Mouse (Mus musculus) spleen, adult 12 weeks (tissue): ENCODE measurements around the gene Hba-x.
"Not testable (repeated sequence)": the region's sequence is repeated elsewhere in the genome, so short reads cannot be mapped to it uniquely, and the experiment has no call there.

Experiments
- DNase-seq: peaks from one replicate; pipeline ENCODE4 v3.0.0; 2022; ENCODE audit warnings: low spot score

The Hba-x gene

GRCm38 (mm10) chr11:32250880-32251763 lies 25.1 kb upstream of the Hba-x start:
- DNase-seq, result peak; percentile 65

- no peak for DNase-seq
Observed at GRCm38 (mm10) chr11:32253121-32253520, 23.1 kb upstream of the Hba-x start.

DNA sequence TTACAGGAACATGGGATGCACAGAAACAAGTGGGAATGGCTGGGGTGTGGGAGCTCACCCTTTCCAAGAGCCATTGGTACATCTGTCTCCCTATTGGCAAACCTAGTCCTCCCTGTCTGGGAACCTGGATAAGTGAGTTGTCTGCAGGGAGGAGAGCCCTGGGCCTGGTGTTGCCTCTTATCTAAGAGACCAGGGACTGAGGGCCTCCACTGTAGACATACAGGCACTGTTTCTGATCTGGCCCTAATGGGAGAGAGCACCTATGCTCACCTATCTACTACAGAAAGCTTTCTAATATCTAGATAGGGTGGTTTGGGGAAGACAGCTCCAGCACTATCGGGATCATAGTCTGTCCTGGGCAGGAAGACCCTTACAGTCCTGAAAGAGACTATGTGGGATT lies 20.1 kb upstream of the Hba-x start:
- peak; percentile 59 for DNase-seq

DNA sequence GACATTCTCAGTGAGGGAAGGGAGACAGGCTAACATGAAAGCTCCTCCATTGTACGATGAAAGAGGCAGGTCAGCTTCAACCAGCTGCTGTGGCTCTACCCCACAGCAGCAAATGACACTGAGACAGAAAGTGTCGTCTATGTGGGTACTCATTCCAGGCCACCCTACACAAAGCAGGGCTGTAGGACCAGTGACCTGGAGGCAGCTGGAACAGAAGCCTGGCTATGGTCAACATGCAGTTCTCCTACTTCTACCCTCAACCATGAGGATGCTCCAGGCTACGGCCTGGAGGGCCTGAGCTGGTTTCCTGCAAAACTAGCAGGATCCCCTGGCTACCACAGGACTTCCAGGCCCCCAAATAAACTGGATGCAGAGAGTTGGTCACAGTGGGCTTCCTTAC lies 19.6 kb upstream of the Hba-x start:
- no peak for DNase-seq

- DNase-seq, result no peak
Observed at GRCm38 (mm10) chr11:32262674-32263415, 13.4 kb upstream of the Hba-x start.

DNA sequence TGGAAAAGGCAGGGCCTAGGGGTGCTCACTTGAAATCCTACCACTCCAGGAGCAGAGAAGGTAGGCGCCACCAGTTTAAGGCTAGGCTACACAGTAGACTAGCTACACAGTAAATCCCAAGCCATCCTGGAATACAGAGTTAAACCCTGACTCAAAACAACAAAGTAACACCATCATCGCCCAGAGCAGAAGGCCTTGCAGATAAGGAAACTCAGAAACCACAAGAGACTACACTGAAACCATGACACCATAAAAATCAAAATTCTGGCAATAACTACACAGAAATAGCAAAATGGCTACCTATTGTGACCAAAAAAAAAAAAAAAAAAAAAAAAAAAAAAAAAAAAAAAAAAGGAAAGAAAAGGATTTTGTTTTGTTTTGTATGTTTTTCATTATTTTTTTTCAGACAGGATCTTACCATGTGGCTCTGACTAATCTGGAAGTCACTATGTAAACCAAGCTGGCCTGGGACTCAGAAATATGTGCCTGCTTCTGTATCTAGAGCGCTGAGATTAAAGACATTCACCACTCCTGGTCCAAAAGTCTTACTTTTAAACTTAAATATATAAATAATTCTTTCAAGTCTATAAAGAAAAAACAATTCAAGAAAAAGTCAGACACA lies 11.0 kb upstream of the Hba-x start:
- DNase-seq, result no peak

- no peak for DNase-seq
Observed at GRCm38 (mm10) chr11:32266194-32266593, 10.0 kb upstream of the Hba-x start.

GRCm38 (mm10) chr11:32266776-32267175 lies 9.4 kb upstream of the Hba-x start:
- no peak for DNase-seq

DNA sequence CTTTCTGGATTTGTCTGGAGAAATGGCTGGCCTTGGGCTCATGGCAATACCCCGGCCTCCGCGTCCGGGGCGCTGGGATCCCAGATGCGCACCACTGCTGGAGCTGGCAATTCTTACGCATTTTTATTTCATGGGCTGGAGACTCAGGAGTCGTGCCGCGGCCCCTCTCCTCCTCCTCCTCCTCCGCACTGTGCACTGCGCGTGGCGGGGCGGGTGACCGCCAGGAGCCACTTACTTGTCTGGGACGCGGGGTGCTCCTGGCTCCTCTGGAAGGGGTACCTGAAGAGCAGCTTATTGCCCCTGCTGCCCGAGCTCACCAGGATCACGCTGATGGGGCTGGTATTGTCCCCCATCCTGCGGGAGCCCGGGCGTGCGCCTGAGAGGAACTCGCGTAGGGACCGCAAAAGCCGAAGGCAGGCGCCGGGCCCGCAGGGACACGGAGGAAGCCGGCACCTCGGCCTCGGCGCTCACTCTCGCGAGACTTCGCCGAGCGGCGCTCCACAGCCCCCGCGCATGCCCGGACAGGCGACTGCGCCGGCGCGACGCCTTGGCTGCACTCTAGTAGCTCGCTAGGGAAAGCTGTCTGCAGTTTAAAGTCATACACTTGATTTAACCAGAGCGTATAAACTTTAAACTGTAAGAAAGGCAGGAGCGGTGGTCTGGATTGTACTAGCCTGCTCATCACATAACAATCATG lies 8.9 kb upstream of the Hba-x start, which contains the start of gene Nprl3:
Gene Nprl3 (minus strand): TSS at position 520 of the 697 bp plus-strand sequence.
- DNase-seq, result peak; percentile 90

GRCm38 (mm10) chr11:32267964-32268363 lies 8.2 kb upstream of the Hba-x start:
- no peak for DNase-seq

DNA sequence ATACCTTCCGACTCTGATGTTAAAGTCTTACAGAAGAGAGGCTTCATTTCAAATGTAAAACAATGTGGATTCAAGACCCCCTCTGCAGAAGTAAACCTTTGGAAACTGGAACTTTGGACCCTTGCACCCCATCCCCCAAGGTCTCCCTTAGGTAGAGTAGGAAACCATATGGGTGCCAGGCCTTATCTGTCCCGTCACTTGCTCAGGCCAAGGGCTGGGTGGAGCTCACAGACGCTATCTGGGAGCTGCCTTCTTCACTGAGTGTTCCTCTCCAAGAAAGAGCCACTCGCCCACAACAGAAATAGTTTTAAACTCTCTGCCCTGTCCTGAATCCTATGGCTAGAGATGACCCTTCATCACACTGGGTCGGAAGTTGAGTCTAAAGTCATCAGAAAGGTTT lies 7.2 kb upstream of the Hba-x start:
- peak; percentile 62 for DNase-seq

DNA sequence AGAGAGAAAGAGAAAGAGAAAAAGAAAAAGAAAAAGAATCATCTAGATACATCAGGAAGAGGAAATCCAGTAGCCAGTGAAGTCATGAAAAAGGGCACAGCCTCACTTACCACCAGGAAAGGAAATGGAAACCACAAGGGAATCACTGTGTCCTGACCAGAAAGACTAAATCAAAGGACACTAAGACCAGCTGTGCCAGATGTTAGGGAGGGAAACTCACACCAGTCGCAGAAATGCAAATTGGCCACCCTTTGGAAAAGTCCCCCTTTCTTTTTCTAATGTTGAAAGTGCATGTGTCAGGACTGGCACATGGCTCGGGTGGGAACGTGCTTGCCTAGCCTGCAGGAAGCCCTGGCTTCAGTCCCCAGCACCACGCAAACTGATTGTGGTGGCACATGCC lies 5.0 kb upstream of the Hba-x start:
- no peak for DNase-seq

DNA sequence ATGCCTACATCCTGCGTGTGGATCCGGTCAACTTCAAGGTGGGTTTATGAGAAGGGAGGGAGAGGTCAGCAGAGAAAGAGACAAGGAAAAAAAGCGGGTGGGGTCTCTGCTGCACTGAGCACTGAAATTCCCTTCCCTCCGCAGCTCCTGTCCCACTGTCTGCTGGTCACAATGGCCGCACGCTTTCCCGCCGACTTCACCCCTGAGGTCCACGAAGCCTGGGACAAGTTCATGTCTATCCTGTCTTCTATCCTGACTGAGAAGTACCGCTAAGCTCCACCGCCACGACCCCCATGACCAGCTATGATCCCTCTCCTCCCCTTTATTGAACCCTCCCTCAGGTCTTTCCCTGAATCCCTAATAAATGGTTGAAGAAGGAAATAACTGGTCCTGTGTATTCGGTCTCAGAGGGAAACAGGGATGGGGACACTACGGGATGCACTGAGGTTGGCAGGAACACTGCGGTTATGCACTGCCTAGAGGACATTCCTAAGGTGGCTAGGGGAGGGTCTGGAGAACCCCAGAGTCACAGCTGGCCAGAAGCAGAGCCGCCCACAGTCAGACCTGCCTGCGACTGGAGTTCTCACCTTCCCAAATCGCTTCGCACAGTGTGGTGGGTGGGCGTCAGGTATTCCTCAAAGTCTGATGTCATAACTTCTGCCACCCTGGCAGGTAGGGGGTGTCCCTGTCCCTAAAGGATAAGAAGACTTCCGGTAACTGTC lies 1.7 kb downstream of the Hba-x start:
- DNase-seq, result no peak

- DNase-seq, result no peak
Observed at GRCm38 (mm10) chr11:32278458-32278957, 2.3 kb downstream of the Hba-x start.

GRCm38 (mm10) chr11:32280646-32281045 lies 4.4 kb downstream of the Hba-x start:
- DNase-seq, result no peak

DNA sequence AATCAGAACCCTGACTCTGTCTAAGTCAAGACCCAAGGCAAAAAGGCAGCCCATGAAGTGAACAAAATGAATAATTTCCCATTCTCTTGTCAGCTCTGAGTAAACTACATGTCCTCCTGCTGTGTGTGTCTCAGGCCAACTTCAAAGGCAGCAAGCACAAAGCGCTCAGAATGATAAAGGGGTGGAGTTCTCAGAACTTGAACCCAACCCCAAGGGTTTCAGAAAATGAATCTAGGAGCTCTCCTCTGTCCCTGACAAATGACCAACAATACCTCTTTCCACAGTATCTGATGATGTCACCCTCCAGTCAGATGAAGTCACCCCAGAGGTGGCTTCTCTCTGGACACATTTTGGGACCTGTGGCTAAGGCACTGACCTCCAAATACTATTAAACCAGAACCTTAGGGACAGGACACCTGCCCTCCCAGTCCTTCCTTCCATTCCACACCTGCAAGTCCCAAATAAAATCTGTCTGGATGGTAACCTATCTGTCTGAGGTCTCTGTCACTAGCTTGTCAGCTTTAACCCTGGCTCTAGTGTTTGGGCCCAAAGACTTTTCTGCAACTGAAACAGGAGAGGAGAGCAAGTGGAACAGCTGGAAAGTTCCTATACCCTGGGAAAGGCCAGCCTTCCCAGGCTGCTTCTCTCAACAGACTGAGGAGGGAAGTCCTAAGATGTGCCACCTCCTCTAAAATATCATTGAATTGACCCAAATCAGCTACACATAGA lies 5.4 kb downstream of the Hba-x start:
- DNase-seq, result no peak

DNA sequence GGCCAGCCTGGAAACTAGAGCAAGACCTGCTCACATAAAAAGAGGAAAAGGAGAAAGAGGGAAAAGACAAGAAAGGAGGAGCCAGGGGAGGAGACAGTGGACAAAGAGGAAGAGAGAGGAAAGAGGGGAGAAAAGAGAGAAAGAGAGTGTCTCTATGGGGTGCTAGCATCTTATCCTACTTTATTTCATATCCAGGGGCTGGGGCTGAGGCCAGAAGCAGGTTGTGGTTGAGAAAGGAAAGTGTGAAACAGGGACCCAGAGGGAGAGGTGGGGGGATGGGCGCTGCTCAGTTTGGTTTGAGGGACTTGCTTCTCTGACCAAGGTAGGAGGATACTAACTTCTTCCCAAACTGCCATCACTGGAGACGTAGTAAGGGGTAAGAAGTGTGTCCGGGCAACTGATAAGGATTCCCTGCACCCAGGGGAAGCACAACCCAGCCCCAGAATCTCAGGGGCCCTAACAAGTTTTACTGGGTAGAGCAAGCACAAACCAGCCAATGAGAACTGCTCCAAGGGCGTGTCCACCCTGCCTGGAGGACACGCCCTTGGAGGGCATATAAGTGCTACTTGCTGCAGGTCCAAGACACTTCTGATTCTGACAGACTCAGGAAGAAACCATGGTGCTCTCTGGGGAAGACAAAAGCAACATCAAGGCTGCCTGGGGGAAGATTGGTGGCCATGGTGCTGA lies 7.0 kb downstream of the Hba-x start, which contains the start of gene Hba-a1:
Gene Hba-a1 (plus strand): TSS at position 421 of the 687 bp plus-strand sequence.
- DNase-seq, result peak; percentile 40

- DNase-seq, result not testable (repeated sequence)
Observed at GRCm38 (mm10) chr11:32284582-32284981, 8.4 kb downstream of the Hba-x start.

- peak; percentile 78 for DNase-seq
Observed at GRCm38 (mm10) chr11:32285031-32285775, 9.0 kb downstream of the Hba-x start.
